Mouse (Mus musculus): ENCODE measurements at regions not wholly inside any gene's neighbourhood (a gene's known extent, or its start where the extent isn't known, plus 50 kb on each side); places are given as distances from the start of the nearest gene placed in this dataset.

DNA sequence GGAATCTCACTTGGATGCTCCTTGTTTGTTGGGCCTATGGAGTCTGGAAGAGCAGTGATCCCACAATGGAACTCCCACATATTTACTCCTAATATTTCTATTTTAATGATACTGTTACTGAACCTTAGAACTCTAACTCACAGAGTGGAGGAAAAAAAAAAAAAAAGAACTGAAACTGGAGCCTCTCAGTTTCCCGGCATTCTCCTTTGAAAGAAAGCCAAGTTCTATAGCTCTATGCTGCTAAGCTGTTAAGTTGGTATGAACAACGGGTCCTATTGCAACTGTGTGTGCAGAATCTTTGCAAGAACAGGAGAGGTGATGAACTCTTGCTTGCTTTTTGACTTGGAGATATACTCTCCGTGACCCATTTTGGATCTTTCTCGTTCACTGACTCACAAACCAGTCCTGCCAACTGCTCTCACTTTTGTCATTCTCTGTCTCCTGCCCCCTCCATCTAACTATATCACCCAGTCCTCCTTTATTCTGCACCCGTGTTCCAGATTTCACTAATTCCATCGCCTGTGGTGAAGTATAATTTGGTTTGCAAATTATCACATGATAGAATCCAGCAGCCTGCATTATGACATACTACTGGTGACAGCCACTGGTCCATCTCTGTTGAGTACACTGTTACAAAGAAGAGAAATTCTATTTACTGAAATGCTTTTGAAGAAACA is 92.6 kb upstream of the Ctsc start:
- no peak for DNase-seq
- Histone ChIP-seq H3K4me2 (ENCODE audit: low read length) (no peak overlapping the region), H3K36me3 (ENCODE audit: control insufficient read depth, insufficient read depth, low read length) (no peaks in the 10 kb centered on the region), H3K9me3 (ENCODE audit: control insufficient read depth, low read length) (no peaks in the 10 kb centered on the region), H3K4me1 (ENCODE audit: control insufficient read depth, insufficient read depth, low read length) (no peaks in the 10 kb centered on the region), H3K27ac (replicated peaks; ENCODE audit: low read depth, low read length) (no peak overlapping the region), H3K4me3 (replicated peaks; ENCODE audit: low read depth, low read length) (no peak overlapping the region), H3K9ac (replicated peaks; ENCODE audit: low read length) (no peak overlapping the region), H3K27me3 (ENCODE audit: control insufficient read depth, insufficient read depth, low read length) (no peaks in the 10 kb centered on the region)
- no peak for ATAC-seq (ENCODE audit: low FRiP score, low TSS enrichment)
- 68% methylated on average over 6 of the region's 6 CpGs for WGBS

DNA sequence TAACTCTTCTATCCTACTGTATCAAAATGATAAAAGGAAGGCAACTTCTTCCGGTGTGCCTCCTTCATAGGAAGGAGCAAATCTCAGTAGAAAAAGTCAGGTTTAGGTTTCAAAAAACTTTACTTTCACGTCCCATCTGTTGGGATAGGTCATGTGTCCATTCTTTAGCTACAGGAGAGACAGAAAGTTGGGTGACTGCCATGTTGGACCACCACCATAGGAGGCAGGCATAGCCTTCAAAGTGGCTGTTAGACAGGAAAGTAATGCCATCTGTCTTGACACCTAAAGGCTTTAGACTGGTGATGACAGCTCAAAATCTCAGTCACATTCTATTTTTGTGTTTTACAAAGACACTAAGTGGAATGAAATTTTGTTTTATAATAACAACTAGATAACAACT is 90.3 kb upstream of the Ctsc start:
- DNase-seq: no peak
- no peak for ATAC-seq (ENCODE audit: low FRiP score, low TSS enrichment)
- 80% methylated on average over 2 of the region's 2 CpGs for WGBS

DNA sequence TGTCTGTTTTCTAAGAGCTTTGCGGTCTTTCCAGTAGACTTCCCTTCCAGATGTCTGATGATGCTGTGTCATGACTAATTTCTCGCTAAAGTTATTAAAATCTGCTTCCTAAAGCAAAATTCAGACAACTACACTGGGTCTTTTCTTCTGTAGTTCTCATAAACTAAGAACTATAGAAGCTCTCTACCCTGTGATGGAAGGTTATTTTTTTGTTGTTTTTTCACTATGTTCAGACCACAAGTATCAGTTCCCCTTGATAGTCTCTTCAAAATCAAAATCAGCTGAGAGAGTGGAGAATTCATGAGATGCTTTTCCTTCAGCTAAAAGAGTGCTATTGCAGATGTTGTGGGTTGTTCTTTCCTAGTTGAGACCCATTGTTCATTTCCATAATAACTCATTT is 85.1 kb upstream of the Ctsc start:
- ATAC-seq (ENCODE audit: low FRiP score, low TSS enrichment) (no peak), DNase-seq (no peak)
- no peak overlapping the region for H3K4me3 ChIP-seq (replicated peaks; ENCODE audit: low read depth, low read length)
- no peaks in the 10 kb centered on the region for H3K9me3 ChIP-seq (ENCODE audit: control insufficient read depth, low read length)
- no peaks in the 10 kb centered on the region for H3K4me1 ChIP-seq (ENCODE audit: control insufficient read depth, insufficient read depth, low read length)
- no peak overlapping the region for H3K27ac ChIP-seq (replicated peaks; ENCODE audit: low read depth, low read length)
- H3K27me3 ChIP-seq (ENCODE audit: control insufficient read depth, insufficient read depth, low read length): no peaks in the 10 kb centered on the region
- 93% methylated on average over 2 of the region's 2 CpGs for WGBS
- H3K36me3 ChIP-seq (ENCODE audit: control insufficient read depth, insufficient read depth, low read length): no peaks in the 10 kb centered on the region
- H3K9ac ChIP-seq (replicated peaks; ENCODE audit: low read length): no peak overlapping the region
- H3K4me2 ChIP-seq (ENCODE audit: low read length): no peak overlapping the region

More for the DNA sequence above, 90.3 kb upstream of the Ctsc start:
- Histone ChIP-seq H3K9me3 (ENCODE audit: control insufficient read depth, low read length) (no peaks in the 10 kb centered on the region), H3K36me3 (ENCODE audit: control insufficient read depth, insufficient read depth, low read length) (no peaks in the 10 kb centered on the region), H3K27me3 (ENCODE audit: control insufficient read depth, insufficient read depth, low read length) (no peaks in the 10 kb centered on the region), H3K27ac (replicated peaks; ENCODE audit: low read depth, low read length) (no peak overlapping the region), H3K9ac (replicated peaks; ENCODE audit: low read length) (no peak overlapping the region), H3K4me1 (ENCODE audit: control insufficient read depth, insufficient read depth, low read length) (no peaks in the 10 kb centered on the region), H3K4me3 (replicated peaks; ENCODE audit: low read depth, low read length) (no peak overlapping the region), H3K4me2 (ENCODE audit: low read length) (no peak overlapping the region)

DNA sequence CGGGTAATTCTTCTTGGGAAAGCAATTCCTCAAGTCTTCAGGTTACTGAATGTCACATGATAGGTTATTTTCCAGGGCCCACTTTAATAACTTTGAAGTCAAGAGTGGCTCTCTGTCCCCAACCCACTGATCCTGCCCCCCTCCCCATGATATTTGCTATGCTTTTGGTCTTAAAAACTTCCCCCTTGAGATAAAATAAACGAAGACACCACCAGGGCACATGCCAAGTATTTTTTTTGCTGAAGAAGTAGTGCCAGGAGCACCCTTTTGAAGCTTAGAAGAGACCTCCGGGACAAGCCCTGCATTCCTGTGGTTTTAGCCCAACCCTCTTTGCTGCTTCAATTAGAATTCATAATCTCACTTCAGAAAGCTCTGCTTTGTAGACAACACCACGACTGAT is 78.8 kb upstream of the Ctsc start:
- 57% methylated on average over 4 of the region's 4 CpGs for WGBS
- H3K36me3 ChIP-seq (ENCODE audit: control insufficient read depth, insufficient read depth, low read length): no peaks in the 10 kb centered on the region
- H3K4me2 ChIP-seq (ENCODE audit: low read length): no peak overlapping the region
- no peaks in the 10 kb centered on the region for H3K9me3 ChIP-seq (ENCODE audit: control insufficient read depth, low read length)
- H3K9ac ChIP-seq (replicated peaks; ENCODE audit: low read length): no peak overlapping the region
- no peak for ATAC-seq (ENCODE audit: low FRiP score, low TSS enrichment)
- no peak overlapping the region for H3K27ac ChIP-seq (replicated peaks; ENCODE audit: low read depth, low read length)
- DNase-seq: no peak
- H3K4me3 ChIP-seq (replicated peaks; ENCODE audit: low read depth, low read length): no peak overlapping the region
- no peaks in the 10 kb centered on the region for H3K4me1 ChIP-seq (ENCODE audit: control insufficient read depth, insufficient read depth, low read length)
- no peaks in the 10 kb centered on the region for H3K27me3 ChIP-seq (ENCODE audit: control insufficient read depth, insufficient read depth, low read length)

GRCm38 (mm10) chr7:88199929-88200538 is 77.9 kb upstream of the Ctsc start:
- Histone ChIP-seq H3K9me3 (ENCODE audit: control insufficient read depth, low read length) (no peaks in the 10 kb centered on the region), H3K4me1 (ENCODE audit: control insufficient read depth, insufficient read depth, low read length) (no peaks in the 10 kb centered on the region), H3K4me3 (replicated peaks; ENCODE audit: low read depth, low read length) (no peak overlapping the region), H3K4me2 (ENCODE audit: low read length) (no peak overlapping the region), H3K27me3 (ENCODE audit: control insufficient read depth, insufficient read depth, low read length) (no peaks in the 10 kb centered on the region), H3K36me3 (ENCODE audit: control insufficient read depth, insufficient read depth, low read length) (no peaks in the 10 kb centered on the region), H3K9ac (replicated peaks; ENCODE audit: low read length) (no peak overlapping the region), H3K27ac (replicated peaks; ENCODE audit: low read depth, low read length) (no peak overlapping the region)
- WGBS: 89% methylated on average over 5 of the region's 5 CpGs
- no peak for DNase-seq
- ATAC-seq (ENCODE audit: low FRiP score, low TSS enrichment): no peak

DNA sequence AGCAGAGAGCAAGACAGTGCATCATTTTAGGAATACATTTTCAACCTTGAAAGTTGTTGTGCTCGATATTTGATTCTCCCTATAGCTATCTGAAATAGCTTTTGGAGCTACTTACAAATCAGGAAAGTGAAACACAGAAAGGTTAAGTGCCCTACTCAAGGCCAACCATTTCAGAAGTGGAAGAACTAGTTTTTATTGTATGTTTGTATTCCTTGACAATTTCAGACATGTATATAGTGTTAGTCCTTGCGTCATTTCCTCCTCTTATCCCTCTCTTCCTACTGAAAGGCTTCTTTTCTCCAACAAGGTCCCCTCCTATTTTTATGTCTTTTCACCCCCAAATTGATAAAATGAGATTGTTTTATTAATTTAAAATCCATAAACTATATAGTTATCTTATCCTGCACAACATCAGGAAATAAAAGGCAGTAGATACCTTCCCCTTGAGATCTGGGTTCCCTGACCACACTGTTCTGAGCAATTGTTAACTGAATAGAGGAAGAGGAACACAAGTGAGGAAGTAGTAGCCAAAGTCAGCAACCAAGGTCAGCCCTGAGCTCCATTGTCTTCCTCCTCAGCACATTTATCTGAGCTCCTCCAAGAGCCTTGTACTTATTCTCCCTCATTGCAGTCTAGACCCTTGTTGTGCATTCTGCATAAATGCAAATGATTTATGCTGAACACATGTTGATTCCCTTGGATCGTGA is 76.1 kb upstream of the Ctsc start:
- H3K36me3 ChIP-seq (ENCODE audit: control insufficient read depth, insufficient read depth, low read length): no peaks in the 10 kb centered on the region
- no peaks in the 10 kb centered on the region for H3K4me1 ChIP-seq (ENCODE audit: control insufficient read depth, insufficient read depth, low read length)
- H3K27me3 ChIP-seq (ENCODE audit: control insufficient read depth, insufficient read depth, low read length): no peaks in the 10 kb centered on the region
- no peak overlapping the region for H3K9ac ChIP-seq (replicated peaks; ENCODE audit: low read length)
- no peaks in the 10 kb centered on the region for H3K9me3 ChIP-seq (ENCODE audit: control insufficient read depth, low read length)
- no peak overlapping the region for H3K27ac ChIP-seq (replicated peaks; ENCODE audit: low read depth, low read length)
- DNase-seq (no peak), ATAC-seq (ENCODE audit: low FRiP score, low TSS enrichment) (no peak)
- 92% methylated on average over 3 of the region's 3 CpGs for WGBS
- no peak overlapping the region for H3K4me3 ChIP-seq (replicated peaks; ENCODE audit: low read depth, low read length)
- H3K4me2 ChIP-seq (ENCODE audit: low read length): no peak overlapping the region

DNA sequence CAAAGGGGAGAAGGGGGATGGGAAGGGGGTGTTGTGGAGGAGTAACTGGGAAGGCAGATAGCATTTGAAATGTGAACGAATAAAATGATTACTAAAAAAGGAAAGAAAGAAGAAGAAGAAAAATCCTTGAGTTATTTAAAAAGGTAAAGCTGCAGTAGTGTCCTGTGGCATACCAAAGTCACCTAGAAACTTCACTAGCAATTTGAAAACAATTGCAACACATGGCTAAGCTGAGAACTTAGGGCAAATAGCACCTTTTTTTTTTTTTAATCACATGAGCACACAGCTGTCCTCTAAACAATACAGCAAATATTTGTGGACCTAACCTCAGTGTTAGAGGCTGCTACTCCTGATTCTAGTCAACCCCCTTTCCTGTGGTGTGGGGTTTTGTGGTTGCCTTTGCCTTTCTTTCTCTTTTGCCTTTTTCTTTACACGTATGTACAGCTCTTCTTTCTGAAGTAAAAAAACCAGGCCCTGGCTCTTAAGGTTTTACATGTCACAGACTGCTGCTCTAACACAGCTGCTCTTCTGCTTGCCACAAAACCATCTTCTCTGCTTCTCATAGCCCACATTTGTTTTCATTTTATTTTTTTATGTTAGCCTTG is 71.6 kb upstream of the Ctsc start:
- Histone ChIP-seq H3K9ac (replicated peaks; ENCODE audit: low read length) (no peak overlapping the region), H3K36me3 (ENCODE audit: control insufficient read depth, insufficient read depth, low read length) (no peaks in the 10 kb centered on the region), H3K4me1 (ENCODE audit: control insufficient read depth, insufficient read depth, low read length) (no peaks in the 10 kb centered on the region), H3K4me3 (replicated peaks; ENCODE audit: low read depth, low read length) (no peak overlapping the region), H3K4me2 (ENCODE audit: low read length) (0 out of 2 replicates have a peak overlapping the region, but pooled peaks have one; percentile 14), H3K9me3 (ENCODE audit: control insufficient read depth, low read length) (no peaks in the 10 kb centered on the region), H3K27me3 (ENCODE audit: control insufficient read depth, insufficient read depth, low read length) (no peaks in the 10 kb centered on the region), H3K27ac (replicated peaks; ENCODE audit: low read depth, low read length) (no peak overlapping the region)
- ATAC-seq (ENCODE audit: low FRiP score, low TSS enrichment): no peak
- DNase-seq: peak; percentile 4
- 45% methylated on average over 2 of the region's 2 CpGs for WGBS

GRCm38 (mm10) chr7:88206914-88207710 is 70.8 kb upstream of the Ctsc start:
- Histone ChIP-seq H3K9ac (replicated peaks; ENCODE audit: low read length) (no peak overlapping the region), H3K4me1 (ENCODE audit: control insufficient read depth, insufficient read depth, low read length) (no peaks in the 10 kb centered on the region), H3K27me3 (ENCODE audit: control insufficient read depth, insufficient read depth, low read length) (no peaks in the 10 kb centered on the region), H3K4me3 (replicated peaks; ENCODE audit: low read depth, low read length) (no peak overlapping the region), H3K9me3 (ENCODE audit: control insufficient read depth, low read length) (no peaks in the 10 kb centered on the region), H3K36me3 (ENCODE audit: control insufficient read depth, insufficient read depth, low read length) (no peaks in the 10 kb centered on the region), H3K27ac (replicated peaks; ENCODE audit: low read depth, low read length) (peak overlapping the region; percentile 52; the same call in 1 of the 2 replicates), H3K4me2 (ENCODE audit: low read length) (peak overlapping the region; percentile 14)
- 7% methylated on average over 10 of the region's 10 CpGs for WGBS
- peak; percentile 71 for DNase-seq
- peak; percentile 48 for ATAC-seq (ENCODE audit: low FRiP score, low TSS enrichment)

Measured in midbrain, embryonic 14.5 days (tissue).